Mouse (Mus musculus) embryonic facial prominence, embryonic 14.5 days (tissue): ENCODE results near the gene Cpox. TPM values are rescaled to one million over a fixed set of nuclear protein-coding genes. Genes with fewer than 3 reads are reported as not detected.

Source experiments
- ATAC-seq: fragments of 200-750 bp; cut with Nextera tagmentation; 2 replicates; pipeline ENCODE4 v1.8.0; 2017; ENCODE audit warnings: low read depth, moderate number of reproducible peaks, moderate TSS enrichment
- DNase-seq: peaks from one replicate; pipeline ENCODE4 v3.0.0-alpha.2; 2015; ENCODE audit warnings: low spot score
- H3K27ac ChIP-seq: fragments of 300-500 bp; sonication (generic); replicated peaks from 2 replicates; pipeline ENCODE4 v1.5.1; 2014; ENCODE audit warnings: low read depth, mild to moderate bottlenecking, low read length, moderate library complexity
- H3K27me3 ChIP-seq: fragments of 300-500 bp; sonication (generic); replicated peaks from 2 replicates; pipeline ENCODE4 v1.6.1; 2014; ENCODE audit warnings: low read length; ENCODE audit not compliant: control insufficient read depth, insufficient read depth
- H3K36me3 ChIP-seq: fragments of 300-500 bp; sonication (generic); 2 replicates; pipeline ENCODE4 v1.6.1; 2014; ENCODE audit warnings: low read length, mixed read lengths; ENCODE audit not compliant: control insufficient read depth, insufficient read depth
- H3K4me1 ChIP-seq: fragments of 300-500 bp; sonication (generic); 2 replicates; pipeline ENCODE4 v1.6.1; 2014; ENCODE audit warnings: antibody characterized with exemption, low read length; ENCODE audit not compliant: control insufficient read depth, insufficient read depth
- H3K4me2 ChIP-seq: fragments of 300-500 bp; sonication (generic); 2 replicates; pipeline ENCODE4 v1.6.1; 2014; ENCODE audit warnings: low read depth, mild to moderate bottlenecking, low read length, moderate library complexity, mixed read lengths
- H3K4me3 ChIP-seq: fragments of 300-500 bp; sonication (generic); 2 replicates; pipeline ENCODE4 v1.5.1; 2014; ENCODE audit warnings: low read depth, mild to moderate bottlenecking, low read length
- H3K9ac ChIP-seq: fragments of 300-500 bp; sonication (generic); 2 replicates; pipeline ENCODE4 v1.6.1; 2014; ENCODE audit warnings: low read depth, mild to moderate bottlenecking, low read length, moderate library complexity, mixed read lengths
- H3K9me3 ChIP-seq: fragments of 300-500 bp; sonication (generic); 2 replicates; pipeline ENCODE4 v1.6.1; 2016; ENCODE audit warnings: low read length; ENCODE audit not compliant: control insufficient read depth
- WGBS: fragments of 180-500 bp; shearing (Covaris S2); extraction: QIAGEN DNeasy Blood & Tissue Kit; methylation state at CpG from one replicate; pipeline ENCODE4 v1.1.7; 2014; 5-methylcytosine and 5-hydroxymethylcytosine counted together
- polyA plus RNA-seq: library from polyadenylated mRNA; unstranded; fragments of >200 nt; fragmentation: Nextera tagmentation; extraction: Ambion mirVana; gene quantifications from 2 replicates; pipeline ENCODE4 v1.2.1, GENCODE M21; 2014

The Cpox gene
- polyA plus RNA-seq, 1 experiment from 2014 or later = 18.0 TPM

DNA sequence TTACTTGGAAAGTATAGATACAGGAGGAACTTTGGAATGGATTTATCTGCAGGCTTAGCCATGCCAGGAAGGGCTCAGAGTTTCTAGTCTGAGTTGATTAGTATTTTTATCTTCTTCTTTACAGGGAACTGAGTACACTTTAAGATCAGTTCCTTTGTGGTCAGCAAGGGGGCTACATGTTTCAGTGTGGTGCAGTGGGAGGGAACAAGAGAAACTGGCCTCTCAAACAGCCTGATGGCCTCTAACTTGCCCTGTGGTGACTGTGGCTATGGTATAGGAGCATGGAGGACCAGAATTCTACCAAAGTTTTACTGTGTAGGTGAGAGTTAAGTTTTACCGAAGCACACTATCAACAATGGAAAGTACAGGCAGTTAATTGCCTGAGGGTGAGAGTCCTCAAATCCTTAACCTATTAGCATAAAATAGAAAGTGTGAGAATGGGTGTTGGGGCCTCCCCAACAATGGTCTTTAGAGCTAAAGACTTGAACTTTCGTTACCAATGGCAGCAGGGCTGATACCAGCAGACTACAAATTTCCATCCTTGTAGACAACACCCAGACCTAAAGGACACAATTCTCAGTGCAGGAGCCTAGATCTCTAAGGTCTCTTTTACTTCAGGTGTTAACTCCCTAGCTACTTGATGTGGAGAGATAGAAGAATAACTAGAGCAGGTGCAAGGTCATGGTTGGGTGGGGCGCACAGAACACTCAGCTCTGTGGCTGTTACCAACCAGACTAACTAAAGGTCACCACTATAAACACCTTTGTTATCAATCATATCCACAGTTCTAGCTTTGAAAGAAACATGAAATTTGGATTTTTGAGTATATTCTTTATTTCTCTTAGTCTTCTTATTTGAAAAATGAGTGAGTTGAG lies 38.7 kb downstream of the Cpox start:
- no peaks in the 10 kb centered on the region for H3K36me3 ChIP-seq
- no peaks in the 10 kb centered on the region for H3K9me3 ChIP-seq
- DNase-seq (no peak), ATAC-seq (no peak)
- no peaks in the 10 kb centered on the region for H3K4me1 ChIP-seq
- no peaks in the 10 kb centered on the region for H3K27me3 ChIP-seq
- no peak overlapping the region for H3K9ac ChIP-seq
- WGBS = 76% methylated on average over 3 of the region's 3 CpGs
- no peak overlapping the region for H3K4me2 ChIP-seq
- H3K4me3 ChIP-seq = no peak overlapping the region
- H3K27ac ChIP-seq = no peak overlapping the region

DNA sequence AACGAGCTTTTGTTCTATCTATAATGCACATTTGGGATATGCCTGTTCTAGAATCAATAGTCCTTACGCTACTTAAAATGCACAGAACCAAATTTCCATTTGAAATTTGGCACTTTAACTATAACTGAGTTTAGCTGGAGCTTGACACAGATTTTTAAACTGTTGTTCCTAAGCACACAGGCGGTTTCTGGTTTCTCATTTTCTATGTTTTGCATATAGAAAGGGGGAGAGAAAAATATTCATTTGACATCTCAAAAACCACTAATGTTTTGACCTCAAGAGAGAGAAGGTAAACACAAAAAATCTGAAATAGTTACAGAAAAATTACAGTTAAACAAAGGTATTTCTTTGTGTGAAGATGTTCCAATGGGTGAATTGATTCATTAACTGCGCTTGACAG lies 39.4 kb downstream of the Cpox start:
- ATAC-seq (no peak), DNase-seq (no peak)
- WGBS = 72% methylated on average over 4 of the region's 4 CpGs
- H3K27me3 ChIP-seq = no peaks in the 10 kb centered on the region
- no peak overlapping the region for H3K4me3 ChIP-seq
- no peaks in the 10 kb centered on the region for H3K9me3 ChIP-seq
- no peaks in the 10 kb centered on the region for H3K36me3 ChIP-seq
- H3K4me2 ChIP-seq = no peak overlapping the region
- H3K27ac ChIP-seq = no peak overlapping the region
- H3K4me1 ChIP-seq = no peaks in the 10 kb centered on the region
- no peak overlapping the region for H3K9ac ChIP-seq

DNA sequence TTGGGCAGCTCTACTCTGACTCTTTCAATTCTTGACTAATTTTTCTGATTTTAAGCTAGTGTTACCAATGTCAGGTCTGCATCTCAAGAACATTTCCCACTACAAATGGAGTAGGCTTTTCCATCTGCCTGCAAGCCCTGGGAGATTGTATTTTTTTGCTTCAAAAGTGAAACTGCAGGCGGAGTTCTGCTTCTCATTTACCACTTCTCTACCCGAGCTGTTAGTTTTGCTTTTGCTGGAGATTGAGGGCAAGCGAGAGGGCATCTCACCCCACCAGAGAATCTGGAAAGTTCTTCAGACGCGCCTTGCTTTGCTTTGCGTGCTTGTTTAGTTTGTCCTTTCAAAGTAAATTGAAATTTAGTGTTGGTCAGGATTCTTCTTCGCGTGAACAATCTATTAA lies 42.1 kb downstream of the Cpox start:
- Histone ChIP-seq H3K9me3 (no peaks in the 10 kb centered on the region), H3K27ac (no peak overlapping the region), H3K4me3 (no peak overlapping the region), H3K9ac (no peak overlapping the region), H3K36me3 (no peaks in the 10 kb centered on the region), H3K4me2 (peak overlapping the region; percentile 10; the same call in 1 of the 2 replicates), H3K4me1 (no peaks in the 10 kb centered on the region), H3K27me3 (no peaks in the 10 kb centered on the region)
- WGBS = 47% methylated on average over 8 of the region's 8 CpGs
- ATAC-seq (no peak), DNase-seq (no peak)

DNA sequence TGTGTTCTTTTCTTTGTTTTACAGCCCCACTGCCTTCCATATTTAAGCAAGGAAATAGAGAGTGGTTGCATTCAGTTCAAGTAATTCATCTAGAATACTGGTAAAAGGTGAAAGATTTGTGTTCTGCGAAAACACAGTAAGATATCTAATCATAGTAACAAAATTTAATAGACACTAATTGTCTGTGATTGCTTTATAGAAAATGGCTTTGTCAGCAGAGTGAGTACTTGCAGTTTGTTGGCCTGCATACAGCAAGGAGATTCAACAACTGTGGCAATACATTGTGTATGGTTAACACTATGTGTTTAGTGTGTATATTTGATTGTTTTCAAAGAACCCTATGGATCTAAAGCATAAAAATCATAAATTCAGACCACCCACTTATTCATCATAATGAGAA lies 43.0 kb downstream of the Cpox start:
- no peak overlapping the region for H3K4me3 ChIP-seq
- no peaks in the 10 kb centered on the region for H3K36me3 ChIP-seq
- DNase-seq (no peak), ATAC-seq (no peak)
- no peaks in the 10 kb centered on the region for H3K27me3 ChIP-seq
- H3K9ac ChIP-seq = no peak overlapping the region
- no peaks in the 10 kb centered on the region for H3K9me3 ChIP-seq
- 89% methylated on average over 1 of the region's 1 CpGs for WGBS
- no peaks in the 10 kb centered on the region for H3K4me1 ChIP-seq
- no peak overlapping the region for H3K27ac ChIP-seq
- H3K4me2 ChIP-seq = no peak overlapping the region

DNA sequence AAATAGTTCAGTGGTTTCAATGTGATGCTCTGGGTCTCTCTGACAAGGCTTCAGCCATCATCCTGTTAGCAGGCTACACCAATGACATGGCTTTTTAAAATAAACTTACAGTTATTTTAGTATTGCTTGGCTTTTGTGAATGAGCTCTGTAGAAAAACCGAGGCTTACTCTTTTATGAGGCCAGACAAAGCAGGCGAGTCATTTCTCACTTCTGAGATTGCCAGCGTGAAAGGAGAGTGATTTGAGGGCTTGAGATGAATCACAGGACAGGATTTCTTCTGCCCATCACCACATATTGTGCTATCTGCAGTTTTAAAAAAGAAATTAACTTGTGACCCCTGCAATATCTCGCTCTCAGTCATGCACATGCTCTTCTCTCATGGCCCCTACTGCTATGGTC lies 44.9 kb downstream of the Cpox start:
- no peak for ATAC-seq
- no peaks in the 10 kb centered on the region for H3K27me3 ChIP-seq
- H3K27ac ChIP-seq = no peak overlapping the region
- no peaks in the 10 kb centered on the region for H3K4me1 ChIP-seq
- no peak overlapping the region for H3K4me2 ChIP-seq
- H3K36me3 ChIP-seq = no peaks in the 10 kb centered on the region
- H3K9me3 ChIP-seq = no peaks in the 10 kb centered on the region
- no peak overlapping the region for H3K4me3 ChIP-seq
- WGBS = 71% methylated on average over 4 of the region's 4 CpGs
- H3K9ac ChIP-seq = no peak overlapping the region
- no peak for DNase-seq

DNA sequence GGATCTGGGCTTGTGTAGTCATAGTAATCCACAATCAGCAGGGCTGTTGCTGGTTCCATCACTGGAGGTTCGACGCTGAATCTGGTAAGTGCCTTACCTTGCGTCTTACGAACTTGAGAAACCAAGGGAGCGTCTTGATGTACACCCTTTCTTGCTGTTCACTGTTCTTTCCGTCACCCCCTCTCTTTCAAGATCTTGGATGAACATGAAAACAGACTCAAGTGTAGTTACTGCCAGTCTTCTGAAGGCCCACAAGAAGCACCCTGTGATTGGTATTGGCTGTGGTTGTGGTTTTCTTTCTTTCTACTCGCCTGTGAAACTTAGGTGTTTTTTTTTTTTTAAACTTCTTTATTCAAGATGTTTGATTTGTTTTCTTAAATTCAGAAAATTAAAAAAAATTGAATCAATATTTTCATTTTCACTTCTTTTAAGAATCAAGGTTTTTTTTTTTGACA lies 48.6 kb downstream of the Cpox start, which contains the start of gene Gpr15:
Gene Gpr15 (minus strand): TSS at position 405 of the 455 bp plus-strand sequence.
- Histone ChIP-seq H3K4me2 (no peak within 1 kb of the TSS), H3K4me1 (no peaks in the 10 kb centered on the region), H3K9ac (no peak within 1 kb of the TSS), H3K9me3 (no peaks in the 10 kb centered on the region), H3K4me3 (no peak within 1 kb of the TSS), H3K27ac (no peak within 1 kb of the TSS), H3K27me3 (no peaks in the 10 kb centered on the region), H3K36me3 (no peaks in the 10 kb centered on the region)
- ATAC-seq (no peak), DNase-seq (no peak)
- 90% methylated on average over 7 of the region's 7 CpGs for WGBS

DNA sequence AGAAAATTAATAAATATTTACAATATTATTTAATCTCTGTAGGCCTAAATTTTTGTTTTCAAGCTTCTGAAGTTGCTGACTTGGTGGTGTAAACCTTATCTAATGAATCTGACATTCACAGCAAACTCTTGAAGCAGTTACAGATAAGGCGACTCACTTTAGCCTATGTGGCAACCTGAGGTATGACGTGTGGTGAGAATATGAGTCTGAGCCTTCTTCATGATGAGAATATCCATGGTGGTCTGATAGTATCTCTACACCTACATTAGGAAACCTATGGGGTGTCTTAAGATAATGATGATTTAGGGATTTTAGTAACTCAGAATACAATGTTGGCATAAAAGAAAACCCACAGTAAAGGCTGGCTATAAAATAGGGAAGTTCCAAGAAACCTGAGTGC lies 52.2 kb downstream of the Cpox start:
- Histone ChIP-seq H3K36me3 (no peaks in the 10 kb centered on the region), H3K4me2 (no peak overlapping the region), H3K4me3 (no peak overlapping the region), H3K27me3 (no peaks in the 10 kb centered on the region), H3K9ac (no peak overlapping the region), H3K4me1 (no peaks in the 10 kb centered on the region), H3K27ac (no peak overlapping the region), H3K9me3 (no peaks in the 10 kb centered on the region)
- no peak for DNase-seq
- 79% methylated on average over 2 of the region's 2 CpGs for WGBS
- no peak for ATAC-seq

DNA sequence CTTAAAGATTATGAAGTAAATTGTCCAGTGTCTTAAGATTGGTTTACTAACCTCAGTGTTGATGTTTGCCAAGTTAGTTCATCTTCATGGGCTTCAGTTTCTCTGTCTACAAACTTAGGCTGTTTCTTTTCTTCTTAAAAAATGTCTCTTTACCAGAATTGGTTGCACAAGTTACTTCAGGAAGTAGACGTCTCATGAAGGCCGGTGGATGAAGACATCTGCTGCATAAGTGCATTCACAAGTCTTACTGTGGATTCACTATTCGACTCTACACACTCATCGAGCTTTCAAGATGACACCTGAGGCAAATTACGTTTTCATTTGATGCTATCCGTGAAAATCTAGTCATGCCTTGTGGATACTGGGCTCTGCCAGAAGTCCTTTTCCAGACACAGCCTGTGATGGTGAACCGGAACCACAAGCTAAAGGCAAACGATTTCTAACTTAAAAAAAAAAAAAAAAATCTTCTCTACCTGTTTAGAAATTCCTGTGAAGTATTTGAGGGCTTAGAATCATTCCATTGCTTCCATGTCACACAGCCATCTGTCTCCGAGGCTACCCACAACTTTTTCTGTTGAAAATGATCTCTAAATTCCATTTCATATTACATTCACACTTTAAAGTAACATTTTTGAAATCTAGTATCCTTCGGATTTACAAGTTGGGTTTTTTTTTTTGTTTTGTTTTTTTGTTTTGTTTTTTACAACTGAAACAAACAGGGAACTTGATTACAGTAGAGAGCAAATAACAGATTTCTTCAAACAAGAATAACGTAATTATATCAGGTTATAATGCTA lies 56.8 kb downstream of the Cpox start:
- no peaks in the 10 kb centered on the region for H3K27me3 ChIP-seq
- peaks cover 6% of the 10 kb centered on the region for H3K4me1 ChIP-seq
- 76% methylated on average over 11 of the region's 11 CpGs for WGBS
- peak overlapping the region; percentile 76 for H3K4me3 ChIP-seq
- H3K4me2 ChIP-seq = peak overlapping the region; percentile 54
- H3K27ac ChIP-seq = no peak overlapping the region
- ATAC-seq = no peak
- DNase-seq = no peak
- H3K36me3 ChIP-seq = peaks cover 22% of the 10 kb centered on the region
- H3K9me3 ChIP-seq = no peaks in the 10 kb centered on the region
- H3K9ac ChIP-seq = peak overlapping the region; percentile 48; the same call in 1 of the 2 replicates
